Mouse (Mus musculus): ENCODE data around the gene Acad12.
"Not testable (repeated sequence)": the region's sequence is repeated elsewhere in the genome, so short reads cannot be mapped to it uniquely, and the experiment has no call there.

- TF ChIP-seq CTCF (conservative IDR thresholded peaks at IDR 0.05; ENCODE audit: insufficient read depth, insufficient read length, low read depth, low read length); POLR2A (IDR thresholded peaks at IDR 0.05; ENCODE audit: low read depth, low read length): not testable (repeated sequence)
Observed at GRCm38 (mm10) chr5:121603815-121604214, 14.9 kb downstream of the Acad12 start.
